Mouse (Mus musculus): ENCODE results near the gene Mark4. TPM values are rescaled to one million over a fixed set of nuclear protein-coding genes. Genes with fewer than 3 reads are reported as not detected.

Gene Mark4
- polyA plus RNA-seq, 1 experiment from 2014 or later: 9.7 TPM

DNA sequence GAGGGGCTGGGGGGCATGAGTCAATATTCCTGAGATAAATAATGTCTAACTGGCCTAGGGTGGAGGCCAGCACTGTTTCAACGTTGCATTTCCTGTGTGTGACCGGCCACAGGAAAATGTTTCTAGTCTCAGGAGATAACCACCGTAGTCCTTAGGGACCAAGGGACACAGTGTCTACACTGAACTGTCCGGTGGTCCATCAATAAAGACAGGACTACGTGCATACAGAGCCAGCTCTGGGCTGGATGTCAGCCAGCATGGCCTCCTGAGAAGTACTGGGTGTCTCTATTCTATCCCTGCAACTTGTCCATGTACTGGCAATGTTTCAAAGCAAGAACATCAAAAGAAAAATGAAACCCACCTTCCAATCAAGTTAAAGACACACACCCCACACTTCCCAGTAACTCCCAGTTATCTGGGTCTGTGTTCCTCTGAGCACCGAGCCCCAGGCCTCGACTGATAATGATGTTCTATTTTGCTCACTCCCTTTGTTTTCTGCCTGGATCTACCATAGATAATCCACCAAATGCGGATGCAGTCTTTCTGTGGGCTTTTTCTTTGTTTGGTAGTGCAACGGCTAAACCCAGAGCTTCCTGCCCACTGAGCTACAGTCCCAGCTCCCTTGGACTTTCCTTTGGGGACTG, 17.1 kb downstream of the Mark4 start:
- Histone ChIP-seq H3K27me3 (ENCODE audit: control insufficient read depth, insufficient read depth, low read length) (no peaks in the 10 kb centered on the region), H3K36me3 (ENCODE audit: control insufficient read depth, insufficient read depth, low read length) (peaks cover 56% of the 10 kb centered on the region), H3K4me1 (ENCODE audit: control insufficient read depth, insufficient read depth, low read length) (0 out of 2 replicates have a peak, but pooled peaks cover 4% of the 10 kb centered on the region), H3K9ac (replicated peaks; ENCODE audit: low read depth, low read length) (no peak overlapping the region), H3K27ac (ENCODE audit: low read length) (no peak overlapping the region), H3K4me3 (ENCODE audit: low read depth, low read length) (no peak overlapping the region), H3K4me2 (replicated peaks; ENCODE audit: low read depth, low read length) (no peak overlapping the region), H3K9me3 (ENCODE audit: control insufficient read depth, low read depth, low read length) (no peaks in the 10 kb centered on the region)
- 81% methylated on average over 9 of the region's 9 CpGs for WGBS
- no peak for ATAC-seq (ENCODE audit: insufficient number of reproducible peaks, insufficient read depth, low FRiP score, low read depth)

DNA sequence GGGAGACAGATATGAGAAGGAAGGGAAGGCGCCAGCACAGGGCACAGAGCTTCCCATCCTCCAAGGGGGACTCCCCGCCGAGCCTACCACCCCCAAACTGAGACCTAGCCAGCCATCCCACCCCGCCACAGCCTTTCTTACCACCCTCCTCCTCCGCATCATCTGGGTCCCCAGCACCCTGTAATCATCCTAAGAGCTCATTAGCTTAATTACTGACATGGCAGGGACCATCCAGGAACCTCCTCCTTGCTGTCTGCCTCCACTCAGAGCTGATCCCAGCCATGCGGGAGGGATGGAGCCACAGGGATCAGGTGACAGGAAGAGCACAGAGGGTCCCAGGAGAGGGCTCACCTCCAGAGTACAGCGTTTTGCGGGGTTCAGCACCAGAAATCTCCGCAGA, 21.6 kb downstream of the Mark4 start:
- WGBS: 88% methylated on average over 9 of the region's 9 CpGs

DNA sequence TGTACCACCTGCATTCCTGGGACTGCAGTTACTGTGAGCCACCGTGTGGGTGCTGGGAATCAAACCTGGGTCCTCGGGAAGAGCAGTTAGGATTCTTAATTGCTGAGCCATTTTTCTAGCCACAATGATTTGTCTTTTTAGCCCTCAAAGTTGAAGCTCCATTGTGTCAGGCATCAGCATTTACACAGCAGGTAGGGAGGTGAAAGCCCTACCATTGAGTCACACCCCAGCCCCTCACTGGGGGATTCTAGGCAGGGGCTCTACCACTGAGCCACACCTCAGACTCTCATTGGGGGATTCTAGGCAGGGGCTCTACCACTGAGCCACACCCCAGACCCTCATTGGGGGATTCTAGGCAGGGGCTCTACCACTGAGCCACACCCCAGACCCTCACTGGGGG, 22.3 kb downstream of the Mark4 start:
- Histone ChIP-seq H3K4me2 (replicated peaks; ENCODE audit: low read depth, low read length) (no peak overlapping the region), H3K36me3 (ENCODE audit: control insufficient read depth, insufficient read depth, low read length) (peaks cover 81% of the 10 kb centered on the region), H3K9me3 (ENCODE audit: control insufficient read depth, low read depth, low read length) (no peaks in the 10 kb centered on the region; the same call in 1 of the 2 replicates), H3K4me3 (ENCODE audit: low read depth, low read length) (no peak overlapping the region), H3K27me3 (ENCODE audit: control insufficient read depth, insufficient read depth, low read length) (no peaks in the 10 kb centered on the region), H3K27ac (ENCODE audit: low read length) (no peak overlapping the region), H3K9ac (replicated peaks; ENCODE audit: low read depth, low read length) (no peak overlapping the region), H3K4me1 (ENCODE audit: control insufficient read depth, insufficient read depth, low read length) (no peaks in the 10 kb centered on the region)
- WGBS: 88% methylated on average over 2 of the region's 2 CpGs
- no peak for ATAC-seq (ENCODE audit: insufficient number of reproducible peaks, insufficient read depth, low FRiP score, low read depth)

More for the DNA sequence above, 21.6 kb downstream of the Mark4 start:
- Histone ChIP-seq H3K27me3 (ENCODE audit: control insufficient read depth, insufficient read depth, low read length) (no peaks in the 10 kb centered on the region), H3K4me2 (replicated peaks; ENCODE audit: low read depth, low read length) (no peak overlapping the region), H3K9me3 (ENCODE audit: control insufficient read depth, low read depth, low read length) (no peaks in the 10 kb centered on the region; the same call in 1 of the 2 replicates), H3K27ac (ENCODE audit: low read length) (no peak overlapping the region), H3K4me1 (ENCODE audit: control insufficient read depth, insufficient read depth, low read length) (no peaks in the 10 kb centered on the region), H3K4me3 (ENCODE audit: low read depth, low read length) (no peak overlapping the region), H3K9ac (replicated peaks; ENCODE audit: low read depth, low read length) (no peak overlapping the region), H3K36me3 (ENCODE audit: control insufficient read depth, insufficient read depth, low read length) (peaks cover 81% of the 10 kb centered on the region)
- ATAC-seq (ENCODE audit: insufficient number of reproducible peaks, insufficient read depth, low FRiP score, low read depth): no peak

DNA sequence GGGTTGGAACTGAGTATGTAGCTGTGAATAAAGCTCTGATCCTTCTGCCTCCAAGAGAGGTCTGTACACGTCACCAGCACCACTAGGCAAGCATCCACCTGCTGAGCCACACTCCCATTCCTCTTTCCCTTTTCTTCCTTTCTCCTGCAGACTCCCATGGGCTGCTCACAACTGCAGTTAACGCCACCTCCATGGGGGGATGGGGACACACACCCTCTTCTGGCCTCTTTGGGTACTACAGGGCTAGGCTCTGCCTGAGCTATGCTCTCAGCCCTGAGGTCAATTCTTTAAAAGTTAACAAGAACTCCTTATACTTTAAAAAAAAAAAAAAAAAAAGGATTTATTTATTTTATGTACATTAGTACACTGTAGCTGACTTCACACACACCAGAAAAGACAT, 26.1 kb downstream of the Mark4 start:
- ATAC-seq (ENCODE audit: insufficient number of reproducible peaks, insufficient read depth, low FRiP score, low read depth): no peak
- H3K4me2 ChIP-seq (replicated peaks; ENCODE audit: low read depth, low read length): no peak overlapping the region
- WGBS: 100% methylated on average over 2 of the region's 2 CpGs
- no peaks in the 10 kb centered on the region for H3K4me1 ChIP-seq (ENCODE audit: control insufficient read depth, insufficient read depth, low read length)
- no peaks in the 10 kb centered on the region; the same call in 1 of the 2 replicates for H3K9me3 ChIP-seq (ENCODE audit: control insufficient read depth, low read depth, low read length)
- H3K27ac ChIP-seq (ENCODE audit: low read length): no peak overlapping the region
- H3K4me3 ChIP-seq (ENCODE audit: low read depth, low read length): no peak overlapping the region
- H3K27me3 ChIP-seq (ENCODE audit: control insufficient read depth, insufficient read depth, low read length): no peaks in the 10 kb centered on the region
- no peak overlapping the region for H3K9ac ChIP-seq (replicated peaks; ENCODE audit: low read depth, low read length)
- H3K36me3 ChIP-seq (ENCODE audit: control insufficient read depth, insufficient read depth, low read length): peaks cover 98% of the 10 kb centered on the region

GRCm38 (mm10) chr7:19430402-19430801, 28.2 kb downstream of the Mark4 start:
- no peaks in the 10 kb centered on the region for H3K4me1 ChIP-seq (ENCODE audit: control insufficient read depth, insufficient read depth, low read length)
- peaks cover 90% of the 10 kb centered on the region for H3K36me3 ChIP-seq (ENCODE audit: control insufficient read depth, insufficient read depth, low read length)
- H3K4me2 ChIP-seq (replicated peaks; ENCODE audit: low read depth, low read length): no peak overlapping the region
- ATAC-seq (ENCODE audit: insufficient number of reproducible peaks, insufficient read depth, low FRiP score, low read depth): no peak
- H3K9me3 ChIP-seq (ENCODE audit: control insufficient read depth, low read depth, low read length): no peaks in the 10 kb centered on the region; the same call in 1 of the 2 replicates
- H3K4me3 ChIP-seq (ENCODE audit: low read depth, low read length): no peak overlapping the region
- no peaks in the 10 kb centered on the region for H3K27me3 ChIP-seq (ENCODE audit: control insufficient read depth, insufficient read depth, low read length)
- no peak overlapping the region for H3K27ac ChIP-seq (ENCODE audit: low read length)
- H3K9ac ChIP-seq (replicated peaks; ENCODE audit: low read depth, low read length): no peak overlapping the region
- 85% methylated on average over 6 of the region's 6 CpGs for WGBS

- H3K4me1 ChIP-seq (ENCODE audit: control insufficient read depth, insufficient read depth, low read length): no peaks in the 10 kb centered on the region
- no peak for ATAC-seq (ENCODE audit: insufficient number of reproducible peaks, insufficient read depth, low FRiP score, low read depth)
- H3K36me3 ChIP-seq (ENCODE audit: control insufficient read depth, insufficient read depth, low read length): peaks cover 89% of the 10 kb centered on the region
- H3K4me2 ChIP-seq (replicated peaks; ENCODE audit: low read depth, low read length): no peak overlapping the region
- H3K27ac ChIP-seq (ENCODE audit: low read length): no peak overlapping the region
- no peaks in the 10 kb centered on the region for H3K27me3 ChIP-seq (ENCODE audit: control insufficient read depth, insufficient read depth, low read length)
- WGBS: 76% methylated on average over 8 of the region's 8 CpGs
- no peak overlapping the region for H3K9ac ChIP-seq (replicated peaks; ENCODE audit: low read depth, low read length)
- H3K4me3 ChIP-seq (ENCODE audit: low read depth, low read length): no peak overlapping the region
- no peaks in the 10 kb centered on the region; the same call in 1 of the 2 replicates for H3K9me3 ChIP-seq (ENCODE audit: control insufficient read depth, low read depth, low read length)
Measured at GRCm38 (mm10) chr7:19429726-19430125, 28.9 kb downstream of the Mark4 start.

GRCm38 (mm10) chr7:19427999-19428650, 30.5 kb downstream of the Mark4 start:
- Histone ChIP-seq H3K9me3 (ENCODE audit: control insufficient read depth, low read depth, low read length) (no peaks in the 10 kb centered on the region; the same call in 1 of the 2 replicates), H3K9ac (replicated peaks; ENCODE audit: low read depth, low read length) (no peak overlapping the region), H3K4me2 (replicated peaks; ENCODE audit: low read depth, low read length) (no peak overlapping the region), H3K4me1 (ENCODE audit: control insufficient read depth, insufficient read depth, low read length) (no peaks in the 10 kb centered on the region), H3K4me3 (ENCODE audit: low read depth, low read length) (no peak overlapping the region), H3K27ac (ENCODE audit: low read length) (no peak overlapping the region), H3K36me3 (ENCODE audit: control insufficient read depth, insufficient read depth, low read length) (peaks cover 73% of the 10 kb centered on the region), H3K27me3 (ENCODE audit: control insufficient read depth, insufficient read depth, low read length) (no peaks in the 10 kb centered on the region)
- no peak for ATAC-seq (ENCODE audit: insufficient number of reproducible peaks, insufficient read depth, low FRiP score, low read depth)
- WGBS: 76% methylated on average over 15 of the region's 15 CpGs

DNA sequence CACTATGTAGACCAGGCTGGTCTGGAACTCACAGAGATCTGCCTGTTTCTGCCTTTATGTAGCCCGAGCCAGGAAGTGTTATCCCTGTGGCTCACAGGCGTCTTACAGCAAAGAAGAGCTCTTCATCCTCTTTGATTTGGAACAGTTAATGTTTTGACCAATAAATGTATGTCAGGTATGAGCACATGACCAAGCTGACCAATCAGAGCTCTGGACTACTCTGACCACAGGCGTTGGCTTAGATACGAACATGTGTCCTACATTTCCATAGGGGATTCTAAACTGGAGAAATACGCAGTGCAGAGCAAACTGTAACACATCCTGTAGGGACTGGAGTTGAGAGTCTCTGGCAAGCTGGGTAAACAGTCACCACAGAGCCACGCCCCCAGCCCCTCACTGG, 31.7 kb downstream of the Mark4 start:
- Histone ChIP-seq H3K4me1 (ENCODE audit: control insufficient read depth, insufficient read depth, low read length) (no peaks in the 10 kb centered on the region), H3K9me3 (ENCODE audit: control insufficient read depth, low read depth, low read length) (no peaks in the 10 kb centered on the region), H3K27me3 (ENCODE audit: control insufficient read depth, insufficient read depth, low read length) (no peaks in the 10 kb centered on the region), H3K9ac (replicated peaks; ENCODE audit: low read depth, low read length) (no peak overlapping the region), H3K4me2 (replicated peaks; ENCODE audit: low read depth, low read length) (no peak overlapping the region), H3K4me3 (ENCODE audit: low read depth, low read length) (no peak overlapping the region), H3K27ac (ENCODE audit: low read length) (no peak overlapping the region), H3K36me3 (ENCODE audit: control insufficient read depth, insufficient read depth, low read length) (peaks cover 61% of the 10 kb centered on the region)
- ATAC-seq (ENCODE audit: insufficient number of reproducible peaks, insufficient read depth, low FRiP score, low read depth): no peak
- WGBS: 92% methylated on average over 6 of the region's 6 CpGs
